8 mouse cellular contexts compared by ENCODE assay signal in the genomic region with DNA sequence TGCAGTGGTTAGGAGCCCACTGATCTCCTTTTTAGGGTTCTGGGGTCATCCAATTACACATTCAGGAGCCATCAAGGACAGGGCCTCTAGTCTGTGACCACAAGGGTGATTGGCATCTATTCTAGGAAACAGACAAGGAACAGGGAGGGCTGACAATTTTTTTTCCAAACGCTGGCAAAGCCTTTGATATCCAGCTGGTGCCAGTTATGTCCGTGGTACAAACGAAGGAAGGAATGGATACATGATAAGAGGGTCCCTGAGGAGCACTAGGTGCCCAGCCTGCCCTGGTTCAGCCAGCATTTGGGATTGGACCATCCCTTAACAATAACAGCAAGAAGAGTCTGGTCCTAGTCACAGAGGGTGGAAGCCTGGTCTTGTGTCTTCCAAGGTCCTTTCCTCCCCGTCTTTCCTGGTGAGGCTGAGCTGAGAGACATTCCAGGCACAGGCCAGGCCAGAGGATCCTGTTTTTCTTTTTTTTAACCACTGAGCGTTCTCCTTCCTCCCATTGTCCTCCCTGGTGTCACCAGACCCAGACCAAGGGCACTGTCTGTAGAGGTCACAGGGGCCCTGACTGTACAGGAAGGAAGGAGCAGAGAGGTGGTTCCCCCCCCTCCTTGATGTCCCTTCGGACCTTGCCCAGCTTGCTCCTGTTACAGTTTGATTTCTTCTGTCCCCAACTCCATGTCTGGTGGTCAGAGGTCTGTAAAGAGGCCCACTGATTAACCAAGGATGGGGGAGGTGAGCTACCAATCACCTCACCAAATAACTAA.
DNase-seq lines count a peak whose midpoint lies in the region; ATAC-seq and TF ChIP-seq lines count a peak whose summit lies in the region.

No protein-coding gene starts in this region.

- no peak overlapping the region for H3K4me2 ChIP-seq in embryonic facial prominence, embryonic 12.5 days (replicated peaks)
- H3K4me2 ChIP-seq in intestine, embryonic 16.5 days (ENCODE audit: low read depth, low read length) = no peak overlapping the region
- no peak overlapping the region for H3K4me2 ChIP-seq in liver, embryonic 13.5 days

- H3K4me1 ChIP-seq in ES-E14 (ENCODE audit: control insufficient read depth in 2 of 2, insufficient read depth in 2 of 2, low read length in 2 of 2, poor library complexity in 1 of 2) = peaks cover 0 to 2% of the 10 kb centered on the region in 2 experiments; a peak in 1 of 4 replicates
- H3K4me1 ChIP-seq in embryonic facial prominence, embryonic 12.5 days = peaks cover 10% of the 10 kb centered on the region
- peaks cover 44% of the 10 kb centered on the region for H3K4me1 ChIP-seq in intestine, embryonic 16.5 days (ENCODE audit: control insufficient read depth, insufficient read depth, low read length)
- H3K4me1 ChIP-seq in liver, embryonic 13.5 days (replicated peaks) = peaks cover 22% of the 10 kb centered on the region

- H3K27me3 ChIP-seq in embryonic facial prominence, embryonic 12.5 days = no peaks in the 10 kb centered on the region
- H3K27me3 ChIP-seq in intestine, embryonic 16.5 days (replicated peaks; ENCODE audit: control insufficient read depth, insufficient read depth, low read length) = no peaks in the 10 kb centered on the region
- H3K27me3 ChIP-seq in liver, embryonic 13.5 days = no peaks in the 10 kb centered on the region

- no peak overlapping the region for H3K9ac ChIP-seq in ES-E14 (ENCODE audit: insufficient read depth, low read depth, low read length, poor library complexity, severe bottlenecking)
- no peak overlapping the region for H3K9ac ChIP-seq in embryonic facial prominence, embryonic 12.5 days
- H3K9ac ChIP-seq in intestine, embryonic 16.5 days (ENCODE audit: low read depth, low read length) = no peak overlapping the region
- no peak overlapping the region for H3K9ac ChIP-seq in liver, embryonic 13.5 days

- 46% methylated on average over 6 of the region's 6 CpGs for WGBS in embryonic facial prominence, embryonic 12.5 days
- 45% methylated on average over 6 of the region's 6 CpGs for WGBS in intestine, embryonic 16.5 days
- 24% methylated on average over 6 of the region's 6 CpGs for WGBS in liver, embryonic 13.5 days (ENCODE audit: insufficient replicate concordance)

- no peak overlapping the region for H3K4me3 ChIP-seq in ES-E14 (ENCODE audit: insufficient read depth in 1 of 2, low read depth in 1 of 2, low read length in 2 of 2, poor library complexity in 1 of 2, severe bottlenecking in 1 of 2)
- H3K4me3 ChIP-seq in embryonic facial prominence, embryonic 12.5 days = no peak overlapping the region
- no peak overlapping the region for H3K4me3 ChIP-seq in intestine, embryonic 16.5 days (ENCODE audit: low read length)
- no peak overlapping the region for H3K4me3 ChIP-seq in liver, embryonic 13.5 days (replicated peaks)

- no peaks in the 10 kb centered on the region for H3K9me3 ChIP-seq in ES-E14 (ENCODE audit: control insufficient read depth, insufficient read depth, low read depth, low read length)
- no peaks in the 10 kb centered on the region for H3K9me3 ChIP-seq in embryonic facial prominence, embryonic 12.5 days
- H3K9me3 ChIP-seq in intestine, embryonic 16.5 days (ENCODE audit: control insufficient read depth, low read length) = no peaks in the 10 kb centered on the region
- no peaks in the 10 kb centered on the region for H3K9me3 ChIP-seq in liver, embryonic 13.5 days (replicated peaks)

- in situ Hi-C loops in ES-E14 (cut with MboI; ENCODE audit: low sequenced_read_pairs in 2 of 2, unreplicated experiment in 2 of 2) = no loop called here

- no peak for DNase-seq in ES-E14 (ENCODE audit: low read depth, low spot score)
- DNase-seq in liver, embryonic 13.5 days = no peak
- no peak for DNase-seq in layer of hippocampus, adult 9-10 months (ENCODE audit: low spot score)
- no peak for DNase-seq in urinary bladder, adult 2 months (ENCODE audit: low spot score)
- DNase-seq in right cerebral cortex, postnatal 4 days = no peak

- ATAC-seq in embryonic facial prominence, embryonic 12.5 days (ENCODE audit: insufficient number of reproducible peaks, insufficient read depth, low FRiP score, low TSS enrichment) = peak; percentile 66; the same call in 1 of the 2 replicates
- ATAC-seq in intestine, embryonic 16.5 days = peak; percentile 59
- peak; percentile 70 for ATAC-seq in liver, embryonic 13.5 days (ENCODE audit: low read depth)
- ATAC-seq in activated CD4-positive, CD25-positive, alpha-beta regulatory T cell, adult 4 months = no peak

- H3K36me3 ChIP-seq in ES-E14 (ENCODE audit: control insufficient read depth, insufficient read depth, low read length, poor library complexity, severe bottlenecking) = no peaks in the 10 kb centered on the region
- no peaks in the 10 kb centered on the region for H3K36me3 ChIP-seq in embryonic facial prominence, embryonic 12.5 days
- H3K36me3 ChIP-seq in intestine, embryonic 16.5 days (ENCODE audit: control insufficient read depth, insufficient read depth, low read length) = no peaks in the 10 kb centered on the region
- H3K36me3 ChIP-seq in liver, embryonic 13.5 days = no peaks in the 10 kb centered on the region

- no peak overlapping the region for H3K27ac ChIP-seq in ES-E14 (ENCODE audit: insufficient read depth, low read depth, low read length, poor library complexity, severe bottlenecking)
- H3K27ac ChIP-seq in embryonic facial prominence, embryonic 12.5 days = peak overlapping the region; percentile 36; the same call in 1 of the 2 replicates
- peak overlapping the region; percentile 20; the same call in 1 of the 2 replicates for H3K27ac ChIP-seq in intestine, embryonic 16.5 days (ENCODE audit: low read length)
- H3K27ac ChIP-seq in liver, embryonic 13.5 days = no peak overlapping the region

TF ChIP-seq in ES-E14, 5 proteins besides CTCF, POLR2A, EP300 and RAD21:
- 0 out of 2 replicates have a peak, but pooled peaks have one; percentile 40 for TF ChIP-seq ZNF384 (IDR thresholded peaks at IDR 0.05; ENCODE audit: low read depth, low read length)
- TF ChIP-seq CHD2 (IDR thresholded peaks at IDR 0.05; ENCODE audit: low read depth, low read length) = no peak

Comparison
In these comparisons a context has a peak if more than half of its experiments do, and no peak if none do; other contexts are left out.
1. H3K27ac ChIP-seq: peak in embryonic facial prominence, embryonic 12.5 days (single experiment) and intestine, embryonic 16.5 days (single experiment); none in ES-E14 (single experiment) and liver, embryonic 13.5 days (single experiment).